Mouse (Mus musculus) adrenal gland, adult (tissue): ENCODE measurements around the gene Trip10.

Experiments used
- DNase-seq, 2 experiments: peaks; one replicate each; pipeline ENCODE4 v3.0.0; 2022 to 2023; ENCODE audit warnings: low spot score in 1 of 2; ENCODE audit not compliant: inconsistent age in 2 of 2

Trip10 gene

GRCm38 (mm10) chr17:57234254-57234928, 14.9 kb upstream of the Trip10 start:
- no peak for DNase-seq

- no peak for DNase-seq
Measured at GRCm38 (mm10) chr17:57235803-57236202, 13.5 kb upstream of the Trip10 start.

GRCm38 (mm10) chr17:57237181-57237580, 12.1 kb upstream of the Trip10 start:
- DNase-seq, result no peak

GRCm38 (mm10) chr17:57243650-57244370, 5.4 kb upstream of the Trip10 start:
- no peak for DNase-seq

- DNase-seq, result no peak
Measured at GRCm38 (mm10) chr17:57245311-57245929, 3.8 kb upstream of the Trip10 start.

GRCm38 (mm10) chr17:57246663-57247392, 2.4 kb upstream of the Trip10 start:
- no peak for DNase-seq

GRCm38 (mm10) chr17:57247393-57248200, 1.7 kb upstream of the Trip10 start:
- peak; percentile 95 to 98 for DNase-seq

GRCm38 (mm10) chr17:57248201-57248699, 1.0 kb upstream of the Trip10 start, which contains the start of gene Gpr108:
Gene Gpr108 (minus strand): TSS chr17:57248446.
- DNase-seq, result peak; percentile 91 to 96

- DNase-seq, result peak; percentile 58 to 80
Measured at GRCm38 (mm10) chr17:57248771-57249170, 484 bp upstream of the Trip10 start.

GRCm38 (mm10) chr17:57250461-57251160, 1.4 kb downstream of the Trip10 start:
- peak; percentile 75 to 89 for DNase-seq

- DNase-seq, result no peak
Measured at GRCm38 (mm10) chr17:57251431-57251830, 2.2 kb downstream of the Trip10 start.

GRCm38 (mm10) chr17:57253306-57253705, 4.1 kb downstream of the Trip10 start:
- DNase-seq, result no peak

- DNase-seq, result no peak
Measured at GRCm38 (mm10) chr17:57255354-57255753, 6.1 kb downstream of the Trip10 start.

GRCm38 (mm10) chr17:57256921-57257485, 7.7 kb downstream of the Trip10 start:
- peak in 1 of 2 experiments; percentile 5 for DNase-seq

- peak in 1 of 2 experiments; percentile 4 for DNase-seq
Measured at GRCm38 (mm10) chr17:57258191-57258590, 8.9 kb downstream of the Trip10 start.

GRCm38 (mm10) chr17:57259742-57260141, 10.5 kb downstream of the Trip10 start:
- peak; percentile 64 to 85 for DNase-seq

- DNase-seq, result peak; percentile 20 to 47
Measured at GRCm38 (mm10) chr17:57260351-57260750, 11.1 kb downstream of the Trip10 start.

GRCm38 (mm10) chr17:57261286-57261685, 12.0 kb downstream of the Trip10 start:
- peak; percentile 39 to 77 for DNase-seq

- DNase-seq, result peak in 1 of 2 experiments; percentile 9
Measured at GRCm38 (mm10) chr17:57261796-57262195, 12.5 kb downstream of the Trip10 start.
